Mouse (Mus musculus) kidney, embryonic 15.5 days (tissue): Measurements from ENCODE around the gene Gm15262. TPM values are rescaled to one million over a fixed set of nuclear protein-coding genes. Genes with fewer than 3 reads are reported as not detected.
"Not testable (repeated sequence)": the region's sequence is repeated elsewhere in the genome, so short reads cannot be mapped to it uniquely, and the experiment has no call there.

Source experiments
- ATAC-seq: fragments of 200-750 bp; cut with Nextera tagmentation; replicated peaks from 2 replicates; pipeline ENCODE4 v1.8.0; 2017; ENCODE audit warnings: moderate TSS enrichment; ENCODE audit not compliant: low FRiP score
- H3K27ac ChIP-seq: fragments of 300-500 bp; sonication (generic); 2 replicates; pipeline ENCODE4 v1.5.1; 2015; ENCODE audit warnings: mild to moderate bottlenecking, inconsistent platforms
- H3K27me3 ChIP-seq: fragments of 300-500 bp; sonication (generic); 2 replicates; pipeline ENCODE4 v1.6.1; 2015; ENCODE audit warnings: inconsistent platforms
- H3K36me3 ChIP-seq: fragments of 300-500 bp; sonication (generic); 2 replicates; pipeline ENCODE4 v1.6.1; 2015; ENCODE audit warnings: inconsistent platforms
- H3K4me1 ChIP-seq: fragments of 300-500 bp; sonication (generic); 2 replicates; pipeline ENCODE4 v1.6.1; 2015; ENCODE audit warnings: inconsistent platforms
- H3K4me2 ChIP-seq: fragments of 300-500 bp; sonication (generic); 2 replicates; pipeline ENCODE4 v1.6.1; 2015; ENCODE audit warnings: moderate library complexity, mild to moderate bottlenecking, inconsistent platforms
- H3K4me3 ChIP-seq: fragments of 300-500 bp; sonication (generic); replicated peaks from 2 replicates; pipeline ENCODE4 v1.5.1; 2015; ENCODE audit warnings: mild to moderate bottlenecking, inconsistent platforms
- H3K9ac ChIP-seq: fragments of 300-500 bp; sonication (generic); 2 replicates; pipeline ENCODE4 v1.6.1; 2015; ENCODE audit warnings: mild to moderate bottlenecking, inconsistent platforms
- H3K9me3 ChIP-seq: fragments of 300-500 bp; sonication (generic); replicated peaks from 2 replicates; pipeline ENCODE4 v1.6.1; 2016; ENCODE audit warnings: inconsistent platforms
- WGBS: fragments of 180-500 bp; shearing (Covaris S2); methylation state at CpG from one replicate; pipeline ENCODE4 v1.1.7; 2015; ENCODE audit warnings: mixed read lengths; 5-methylcytosine and 5-hydroxymethylcytosine counted together
- polyA plus RNA-seq: library from polyadenylated mRNA; unstranded; fragments of >200 nt; fragmentation: Nextera tagmentation; extraction: Ambion mirVana; gene quantifications from 2 replicates; pipeline ENCODE4 v1.2.1, GENCODE M21; 2015

The Gm15262 gene
- 0.03 TPM in 1 of 2 replicates, not detected in the other for polyA plus RNA-seq

DNA sequence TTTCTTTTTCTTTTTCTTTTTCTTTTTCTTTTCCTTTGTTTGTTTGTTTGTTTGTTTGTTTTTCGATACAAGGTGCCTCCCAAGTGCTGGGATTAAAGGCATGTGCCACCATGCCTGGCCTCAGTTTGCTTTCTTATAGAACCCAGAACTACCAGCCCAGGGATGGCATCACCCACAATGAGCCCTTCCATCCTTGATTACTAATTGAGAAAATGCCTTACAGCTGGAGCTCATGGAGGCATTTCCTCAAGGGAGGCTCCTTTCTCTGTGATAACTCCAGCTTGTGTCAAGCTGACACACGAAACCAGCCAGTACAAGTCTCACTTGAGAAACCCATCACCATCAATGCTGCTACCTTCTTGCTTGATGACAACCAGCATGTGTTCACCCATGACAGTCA lies at the start of gene Gm15262:
TSS of gene Gm15262 (plus strand) at position 301 of the 400 bp plus-strand sequence.
- not testable (repeated sequence) for H3K27ac ChIP-seq, H3K36me3 ChIP-seq, H3K27me3 ChIP-seq, ATAC-seq, H3K9me3 ChIP-seq, H3K9ac ChIP-seq, H3K4me3 ChIP-seq, H3K4me1 ChIP-seq, H3K4me2 ChIP-seq
- WGBS = 88% methylated on average over 2 of the region's 2 CpGs

DNA sequence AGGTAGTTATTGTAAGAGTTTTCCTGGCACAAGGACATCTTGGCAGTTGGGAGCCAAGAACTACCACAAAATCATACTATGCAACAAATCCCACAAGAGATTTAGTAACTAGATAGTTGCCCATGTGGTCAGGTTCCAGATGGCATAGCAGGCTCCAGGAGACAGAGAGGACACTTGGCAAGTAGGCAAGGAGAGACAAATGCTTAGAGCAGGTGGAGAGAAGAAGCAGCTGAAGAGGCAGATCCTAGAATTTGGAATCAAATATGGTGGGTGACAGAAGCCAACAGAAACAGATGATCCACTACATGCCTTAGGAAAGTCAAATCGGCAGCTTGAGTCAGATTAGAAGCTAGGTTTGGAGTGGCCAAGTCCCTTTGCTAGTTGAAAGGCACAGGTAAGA lies 20.9 kb downstream of the Gm15262 start:
- WGBS = 92% methylated on average over 1 of the region's 1 CpGs
- no peaks in the 10 kb centered on the region for H3K9me3 ChIP-seq
- no peak for ATAC-seq

DNA sequence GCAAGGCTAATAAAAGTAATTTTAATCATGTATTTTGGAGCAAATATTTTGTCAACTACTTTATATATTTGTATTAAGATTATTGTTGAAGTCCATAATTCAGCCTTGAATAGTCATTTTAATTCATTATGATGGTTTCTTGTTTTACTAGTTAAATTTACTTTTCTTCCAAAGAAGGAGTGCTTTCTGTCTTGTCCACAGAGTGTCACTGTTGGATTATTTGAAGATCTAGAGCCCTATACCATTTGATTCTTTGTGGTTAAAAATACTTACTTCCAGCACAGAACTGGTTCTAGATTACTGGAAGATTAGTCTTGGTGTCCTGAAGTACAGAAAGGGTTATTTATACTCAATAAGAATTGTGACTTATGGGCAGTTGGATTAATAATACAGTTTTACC lies 29.2 kb downstream of the Gm15262 start:
- ATAC-seq = no peak
- Histone ChIP-seq H3K27me3 (0 out of 2 replicates have a peak, but pooled peaks cover 3% of the 10 kb centered on the region), H3K9me3 (no peaks in the 10 kb centered on the region), H3K27ac (no peak overlapping the region), H3K4me1 (no peaks in the 10 kb centered on the region), H3K9ac (no peak overlapping the region), H3K36me3 (no peaks in the 10 kb centered on the region), H3K4me2 (no peak overlapping the region), H3K4me3 (no peak overlapping the region)

More for the DNA sequence above, 20.9 kb downstream of the Gm15262 start:
- H3K27me3 ChIP-seq = peaks cover 28% of the 10 kb centered on the region
- H3K4me1 ChIP-seq = no peaks in the 10 kb centered on the region
- no peaks in the 10 kb centered on the region for H3K36me3 ChIP-seq
- no peak overlapping the region for H3K4me3 ChIP-seq
- no peak overlapping the region for H3K27ac ChIP-seq
- no peak overlapping the region for H3K9ac ChIP-seq
- no peak overlapping the region for H3K4me2 ChIP-seq

DNA sequence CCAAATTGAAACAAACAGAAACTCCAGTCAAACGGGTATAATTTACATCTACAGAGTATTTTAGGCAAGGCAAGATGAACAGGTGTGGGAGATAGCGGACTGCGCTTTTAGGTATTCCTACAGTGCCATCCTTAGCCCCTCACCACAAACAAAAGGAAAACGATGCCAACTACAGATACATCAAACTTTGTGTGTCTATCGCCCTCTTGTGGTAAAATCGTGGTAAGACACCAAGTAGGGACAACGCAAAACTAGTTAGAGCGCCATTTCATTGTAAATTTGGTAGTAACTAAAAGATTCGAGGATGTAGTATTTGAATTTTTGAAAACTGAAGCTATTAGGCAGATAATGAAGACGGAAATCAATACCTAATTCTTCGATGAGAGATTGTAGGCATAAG lies 83.7 kb downstream of the Gm15262 start:
- H3K9me3 ChIP-seq = no peaks in the 10 kb centered on the region
- H3K4me2 ChIP-seq = no peak overlapping the region
- no peak overlapping the region for H3K4me3 ChIP-seq
- no peaks in the 10 kb centered on the region for H3K36me3 ChIP-seq
- no peak overlapping the region for H3K9ac ChIP-seq
- 47% methylated on average over 11 of the region's 11 CpGs for WGBS
- no peaks in the 10 kb centered on the region for H3K4me1 ChIP-seq
- ATAC-seq = no peak
- H3K27ac ChIP-seq = no peak overlapping the region
- H3K27me3 ChIP-seq = peaks cover 18% of the 10 kb centered on the region; the same call in 1 of the 2 replicates

DNA sequence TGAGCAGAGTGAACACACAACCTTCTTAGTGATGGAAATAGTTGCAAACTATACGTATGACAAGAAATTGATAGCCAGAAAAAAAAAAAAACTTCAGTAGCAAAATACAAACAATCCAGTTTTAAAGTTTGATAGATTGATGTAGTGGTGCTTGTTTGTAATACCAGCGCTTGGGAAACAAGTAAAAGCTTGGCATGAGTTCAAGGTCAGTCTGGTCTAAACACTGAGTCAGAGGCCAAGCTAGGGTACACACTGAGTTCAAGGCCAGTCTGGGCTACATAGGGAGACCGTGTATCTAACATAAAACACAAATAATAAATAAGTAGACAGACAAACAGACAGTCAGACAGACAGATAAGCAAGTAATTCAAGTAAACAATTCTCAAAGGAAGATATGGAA lies 84.2 kb downstream of the Gm15262 start:
- no peaks in the 10 kb centered on the region for H3K4me1 ChIP-seq
- no peak overlapping the region for H3K9ac ChIP-seq
- no peaks in the 10 kb centered on the region for H3K36me3 ChIP-seq
- peaks cover 15% of the 10 kb centered on the region; the same call in 1 of the 2 replicates for H3K27me3 ChIP-seq
- H3K27ac ChIP-seq = no peak overlapping the region
- H3K4me2 ChIP-seq = no peak overlapping the region
- no peak overlapping the region for H3K4me3 ChIP-seq
- ATAC-seq = no peak
- no peaks in the 10 kb centered on the region for H3K9me3 ChIP-seq
- WGBS = 66% methylated on average over 3 of the region's 3 CpGs

DNA sequence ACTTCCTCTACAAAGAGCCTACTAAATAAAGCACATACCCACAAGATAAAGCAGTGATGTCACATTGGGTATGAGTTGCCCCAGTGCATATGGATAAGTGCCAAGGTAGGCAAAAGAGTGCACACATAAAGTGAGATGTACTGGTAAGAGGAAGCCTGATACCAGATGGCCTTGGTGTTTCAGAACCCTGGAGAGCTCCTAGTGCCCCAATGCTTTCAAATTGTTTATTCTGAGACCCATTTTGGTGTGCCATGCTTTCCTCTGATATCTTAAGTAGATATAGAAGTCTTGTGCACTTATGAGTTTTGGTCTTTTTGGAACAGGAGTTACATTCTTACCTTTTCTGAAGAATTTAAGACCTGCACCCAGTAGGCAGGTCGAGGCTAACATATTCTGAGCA lies 88.3 kb downstream of the Gm15262 start:
- peaks cover 14% of the 10 kb centered on the region for H3K27me3 ChIP-seq
- H3K9ac ChIP-seq = no peak overlapping the region
- no peaks in the 10 kb centered on the region for H3K36me3 ChIP-seq
- no peak for ATAC-seq
- no peak overlapping the region for H3K27ac ChIP-seq
- H3K9me3 ChIP-seq = no peaks in the 10 kb centered on the region
- no peak overlapping the region for H3K4me3 ChIP-seq
- H3K4me2 ChIP-seq = no peak overlapping the region
- no peaks in the 10 kb centered on the region for H3K4me1 ChIP-seq
- 64% methylated on average over 1 of the region's 1 CpGs for WGBS

DNA sequence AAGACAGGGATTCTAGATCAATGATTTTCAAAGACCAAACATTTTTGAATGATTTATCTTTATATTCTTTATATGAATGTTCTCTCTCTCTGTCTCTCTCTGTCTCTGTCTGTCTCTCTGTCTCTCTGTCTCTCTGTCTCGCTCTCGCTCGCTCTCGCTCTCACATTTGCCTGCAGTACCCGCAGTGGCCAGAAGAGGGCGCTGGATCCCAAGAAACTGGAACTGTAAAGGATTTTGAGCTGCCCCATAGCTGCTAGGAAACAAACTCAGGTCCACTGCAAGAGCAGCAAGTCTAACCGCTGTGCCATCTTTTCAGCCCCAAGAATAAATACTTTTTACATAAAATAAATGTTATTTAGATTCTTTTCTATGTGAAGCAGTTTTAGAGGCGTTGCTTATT lies 98.5 kb downstream of the Gm15262 start:
- ATAC-seq = no peak
- Histone ChIP-seq H3K9ac (no peak overlapping the region), H3K36me3 (no peaks in the 10 kb centered on the region), H3K27me3 (peaks cover 13% of the 10 kb centered on the region), H3K9me3 (no peaks in the 10 kb centered on the region), H3K4me1 (no peaks in the 10 kb centered on the region), H3K27ac (no peak overlapping the region), H3K4me2 (no peak overlapping the region), H3K4me3 (no peak overlapping the region)
- WGBS = 51% methylated on average over 8 of the region's 8 CpGs

DNA sequence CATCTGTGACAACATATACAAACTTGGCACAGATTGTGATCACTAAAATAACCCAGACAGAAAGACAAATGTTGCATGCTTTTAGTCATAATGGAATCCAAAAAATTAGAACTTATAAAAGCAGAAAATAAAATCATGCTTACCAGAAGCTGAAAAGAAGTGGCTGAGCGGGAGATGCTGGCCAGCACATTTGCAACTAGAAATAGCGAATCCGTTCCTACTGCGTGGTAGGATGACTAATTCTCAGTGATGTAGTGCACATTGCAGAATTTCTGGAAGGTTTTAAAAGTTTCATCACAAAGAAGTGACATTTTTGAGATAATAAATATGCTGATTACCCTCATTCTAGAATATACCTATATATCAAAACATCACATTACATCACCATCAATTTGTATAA lies 100.7 kb downstream of the Gm15262 start:
- no peaks in the 10 kb centered on the region for H3K4me1 ChIP-seq
- no peak overlapping the region for H3K4me3 ChIP-seq
- H3K27me3 ChIP-seq = peaks cover 8% of the 10 kb centered on the region
- ATAC-seq = no peak
- H3K27ac ChIP-seq = no peak overlapping the region
- WGBS = 90% methylated on average over 4 of the region's 4 CpGs
- no peak overlapping the region for H3K4me2 ChIP-seq
- H3K9me3 ChIP-seq = no peaks in the 10 kb centered on the region
- no peak overlapping the region for H3K9ac ChIP-seq
- H3K36me3 ChIP-seq = no peaks in the 10 kb centered on the region

DNA sequence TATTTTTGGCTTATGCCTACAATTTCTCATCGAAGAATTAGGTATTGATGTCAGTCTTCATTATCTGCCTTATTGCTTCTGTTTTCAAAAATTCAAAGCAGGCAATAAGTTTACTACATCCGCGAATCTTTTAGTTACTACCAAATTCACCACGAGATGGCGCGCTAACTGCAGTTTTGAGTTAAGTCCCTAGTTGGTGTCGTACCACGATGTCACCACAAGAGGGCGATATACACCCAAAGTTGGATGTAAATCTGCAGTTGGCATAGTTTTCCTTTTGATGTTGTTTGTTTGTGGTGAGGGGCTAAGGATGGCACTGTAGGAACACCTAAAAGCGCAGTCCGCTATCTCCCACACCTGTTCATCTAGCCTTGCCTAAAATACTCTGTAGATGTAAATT lies 111.9 kb downstream of the Gm15262 start:
- Histone ChIP-seq H3K4me3 (no peak overlapping the region), H3K4me1 (no peaks in the 10 kb centered on the region), H3K27me3 (peaks cover 28% of the 10 kb centered on the region), H3K9me3 (no peaks in the 10 kb centered on the region), H3K4me2 (no peak overlapping the region), H3K9ac (no peak overlapping the region), H3K36me3 (no peaks in the 10 kb centered on the region), H3K27ac (no peak overlapping the region)
- ATAC-seq = no peak
- WGBS = 27% methylated on average over 11 of the region's 11 CpGs

DNA sequence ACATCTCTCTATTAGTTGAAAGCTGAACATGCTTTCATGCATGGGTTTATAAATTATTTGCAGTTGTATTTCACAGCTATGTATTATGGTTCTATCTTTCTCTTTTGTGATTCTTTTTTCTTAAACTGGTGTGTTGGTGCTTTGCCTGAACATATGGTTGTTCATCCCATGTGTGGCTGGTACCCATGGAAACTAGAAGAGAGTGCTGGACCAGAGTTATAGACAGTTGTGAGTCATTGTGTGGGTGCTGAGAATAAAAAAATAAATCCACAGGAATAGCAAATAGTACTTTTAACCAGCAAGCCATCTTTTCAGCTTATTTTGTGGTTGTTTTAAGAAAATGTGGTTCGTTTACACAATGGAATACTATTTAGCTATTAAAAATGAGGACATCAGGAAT lies 123.9 kb downstream of the Gm15262 start:
- H3K4me2 ChIP-seq = no peak overlapping the region
- no peak overlapping the region for H3K4me3 ChIP-seq
- H3K4me1 ChIP-seq = no peaks in the 10 kb centered on the region
- H3K27me3 ChIP-seq = peaks cover 15% of the 10 kb centered on the region; the same call in 1 of the 2 replicates
- no peak for ATAC-seq
- H3K9ac ChIP-seq = no peak overlapping the region
- 73% methylated on average over 1 of the region's 1 CpGs for WGBS
- no peaks in the 10 kb centered on the region for H3K9me3 ChIP-seq
- H3K36me3 ChIP-seq = no peaks in the 10 kb centered on the region
- no peak overlapping the region for H3K27ac ChIP-seq

Other genes with a start within 250 kb of the Gm15262 start
- gene Scml2, start 170.3 kb upstream of the Gm15262 start, polyA plus RNA-seq = 3.6 and 4.3 TPM in 2 replicates